Mouse (Mus musculus) CH12.LX (cell line): Measurements from ENCODE around the gene Mgat5. TPM values are rescaled to one million over a fixed set of nuclear protein-coding genes. Genes with fewer than 3 reads are reported as not detected.

Experiments
- DNase-seq: peaks from one replicate; pipeline ENCODE4 v3.0.0-alpha.2; 2013; ENCODE audit errors: extremely low read depth
- H3K27ac ChIP-seq: 2 replicates; pipeline ENCODE4 v1.5.1; 2012; ENCODE audit warnings: low read depth, mild to moderate bottlenecking, control low read depth, moderate library complexity; ENCODE audit not compliant: insufficient read depth
- H3K27me3 ChIP-seq: replicated peaks from 2 replicates; pipeline ENCODE3; 2012; ENCODE audit warnings: inconsistent platforms
- H3K36me3 ChIP-seq, 2 experiments: replicated peaks in 1 of 2; 2 replicates each; pipeline versions ENCODE3 to v1.6.1; 2012; ENCODE audit warnings: inconsistent platforms in 1 of 2, low read length in 1 of 2, mild to moderate bottlenecking in 1 of 2, mixed read lengths in 1 of 2, moderate library complexity in 1 of 2; ENCODE audit not compliant: control insufficient read depth in 1 of 2, insufficient read depth in 1 of 2
- H3K4me1 ChIP-seq, 2 experiments: 2 replicates each; pipeline ENCODE4 v1.6.1; 2012; ENCODE audit warnings: inconsistent platforms in 1 of 2, moderate library complexity in 1 of 2; ENCODE audit not compliant: insufficient read depth in 2 of 2, control insufficient read depth in 1 of 2
- H3K4me2 ChIP-seq: 2 replicates; pipeline ENCODE4 v1.6.1; 2012; ENCODE audit warnings: low read depth, mild to moderate bottlenecking, control low read depth; ENCODE audit not compliant: poor library complexity, insufficient read depth, severe bottlenecking
- H3K4me3 ChIP-seq, 3 experiments: fragments of 150-350 bp in 1 of 3; sonication (generic) in 1 of 3; replicated peaks in 1 of 3; 2 replicates each; pipeline versions ENCODE3 to v1.5.1; 2011 to 2012; ENCODE audit warnings: low read depth in 2 of 3, low read length in 2 of 3, mild to moderate bottlenecking in 2 of 3, moderate library complexity in 2 of 3, control low read depth in 1 of 3, improper control_type of control experiment in 1 of 3, inconsistent platforms in 1 of 3, mixed read lengths in 1 of 3; ENCODE audit not compliant: poor library complexity in 1 of 3
- H3K79me2 ChIP-seq: replicated peaks from 2 replicates; pipeline ENCODE4 v1.6.1; 2012; ENCODE audit warnings: mild to moderate bottlenecking, moderate library complexity; ENCODE audit not compliant: control insufficient read depth, poor library complexity, insufficient read depth, severe bottlenecking; ENCODE audit errors: extremely low read depth
- H3K9ac ChIP-seq: 2 replicates; pipeline ENCODE4 v1.6.1; 2012; ENCODE audit warnings: low read depth, mild to moderate bottlenecking, control low read depth, moderate library complexity; ENCODE audit not compliant: insufficient read depth
- H3K9me3 ChIP-seq: replicated peaks from 2 replicates; pipeline ENCODE3; 2012; ENCODE audit warnings: low read length, inconsistent platforms, mixed read lengths
- BHLHE40 ChIP-seq: IDR thresholded peaks from 2 replicates; pipeline ENCODE4 v1.6.1; 2011; ENCODE audit warnings: mild to moderate bottlenecking, low read depth, low read length, improper control_type of control experiment
- GABPA ChIP-seq: IDR thresholded peaks from 2 replicates; pipeline ENCODE4 v1.6.1; 2012; ENCODE audit warnings: low read depth, low read length, improper control_type of control experiment, inconsistent platforms; ENCODE audit not compliant: insufficient replicate concordance
- HCFC1 ChIP-seq: IDR thresholded peaks from 2 replicates; pipeline ENCODE4 v1.6.1; 2012; ENCODE audit warnings: low read depth, mild to moderate bottlenecking, inconsistent platforms, low read length, improper control_type of control experiment
- JUN ChIP-seq: IDR thresholded peaks from 2 replicates; pipeline ENCODE4 v1.6.1; 2011; ENCODE audit warnings: low read depth, mild to moderate bottlenecking, low read length, improper control_type of control experiment, moderate library complexity; ENCODE audit not compliant: insufficient read depth
- MAFK ChIP-seq: IDR thresholded peaks from 2 replicates; pipeline ENCODE4 v1.6.1; 2011; ENCODE audit warnings: low read length, improper control_type of control experiment; ENCODE audit not compliant: insufficient replicate concordance
- MAX ChIP-seq: IDR thresholded peaks from 2 replicates; pipeline ENCODE4 v1.6.1; 2011; ENCODE audit warnings: low read length, improper control_type of control experiment
- MAZ ChIP-seq: IDR thresholded peaks from 2 replicates; pipeline ENCODE4 v1.6.1; 2012; ENCODE audit warnings: low read depth, mild to moderate bottlenecking, inconsistent platforms, low read length, improper control_type of control experiment, moderate library complexity
- MXI1 ChIP-seq: IDR thresholded peaks from 2 replicates; pipeline ENCODE4 v1.6.1; 2011; ENCODE audit warnings: mild to moderate bottlenecking, low read depth, low read length, improper control_type of control experiment
- MYC ChIP-seq: IDR thresholded peaks from 2 replicates; pipeline ENCODE4 v1.6.1; 2011; ENCODE audit warnings: low read depth, mild to moderate bottlenecking, improper control_type of control experiment, low read length
- POLR2A ChIP-seq: IDR thresholded peaks from 2 replicates; pipeline ENCODE4 v1.6.1; 2011; ENCODE audit warnings: low read depth, mild to moderate bottlenecking, improper control_type of control experiment, low read length
- UBTF ChIP-seq: IDR thresholded peaks from 2 replicates; pipeline ENCODE4 v1.6.1; 2012; ENCODE audit warnings: low read depth, mild to moderate bottlenecking, inconsistent platforms, low read length, improper control_type of control experiment, moderate library complexity
- USF1 ChIP-seq: IDR thresholded peaks from 2 replicates; pipeline ENCODE4 v1.6.1; 2014; ENCODE audit warnings: low read depth, mild to moderate bottlenecking, inconsistent platforms, low read length, improper control_type of control experiment
- USF2 ChIP-seq: conservative IDR thresholded peaks from 2 replicates; pipeline ENCODE4 v1.6.1; 2011; ENCODE audit warnings: low read depth, low read length, improper control_type of control experiment
- ZC3H11A ChIP-seq: IDR thresholded peaks from 2 replicates; pipeline ENCODE4 v1.6.1; 2012; ENCODE audit warnings: low read depth, mild to moderate bottlenecking, inconsistent platforms, low read length, improper control_type of control experiment
- ZKSCAN1 ChIP-seq: IDR thresholded peaks from 2 replicates; pipeline ENCODE4 v1.6.1; 2012; ENCODE audit warnings: low read depth, inconsistent platforms, low read length, improper control_type of control experiment, borderline replicate concordance
- dilution Hi-C: fragments of 300-500 bp; cut with MboI; formaldehyde crosslinking; loops from 2 replicates; pipeline ENCODE4 v1.14.3; 2020; ENCODE audit warnings: low sequenced_read_pairs; ENCODE audit not compliant: extremely low pct_unique_long_range_greater_than_20kb, extremely low pct_ligation_motif_present
- in situ Hi-C: fragments of 300-500 bp; cut with MboI; formaldehyde crosslinking; loops from 3 replicates; pipeline ENCODE4 v1.14.3; 2019; ENCODE audit warnings: low sequenced_read_pairs, low pct_ligation_motif_present, low pct_unique_long_range_greater_than_20kb, mixed read lengths
- polyA plus RNA-seq: library from polyadenylated mRNA; unstranded; fragments of >175 nt; gene quantifications from 2 replicates; pipeline ENCODE4 v1.2.1, GENCODE M21; 2012; ENCODE audit warnings: low read depth; ENCODE audit not compliant: insufficient read length
- total RNA-seq, 2 experiments: library from RNA; depleted of rRNA; stranded (reverse); fragments of 300-350 nt in 1 of 2; fragments of >200 nt in 1 of 2; gene quantifications; 2 replicates each; pipeline ENCODE4 v1.2.3; 2012 to 2014

Gene Mgat5
- total and polyA plus RNA-seq, 3 experiments: 5.9 to 8.8 (median 6.6) TPM

GRCm38 (mm10) chr1:127242151-127242887 lies 37.5 kb downstream of the Mgat5 start:
- Histone ChIP-seq H3K36me3 (peaks cover 0 to 12% of the 10 kb centered on the region in 2 experiments), H3K27ac (no peak overlapping the region), H3K4me1 (peaks cover 4 to 47% of the 10 kb centered on the region in 2 experiments; a peak in 3 of 4 replicates), H3K9me3 (peaks cover 2% of the 10 kb centered on the region), H3K9ac (no peak overlapping the region), H3K4me3 (no peak overlapping the region), H3K27me3 (no peaks in the 10 kb centered on the region), H3K4me2 (no peak overlapping the region), H3K79me2 (no peaks in the 10 kb centered on the region)
- in situ Hi-C loops: no loop called here
- dilution Hi-C loops: no loop called here
- TF ChIP-seq USF1: no peak
- TF ChIP-seq MAX: no peak
- no peak for TF ChIP-seq HCFC1
- TF ChIP-seq ZKSCAN1: no peak
- TF ChIP-seq MAZ: no peak
- no peak for TF ChIP-seq POLR2A
- TF ChIP-seq MAFK: no peak
- TF ChIP-seq GABPA: no peak
- TF ChIP-seq USF2: no peak
- no peak for DNase-seq

- Histone ChIP-seq H3K27me3 (no peaks in the 10 kb centered on the region), H3K9me3 (peaks cover 2% of the 10 kb centered on the region), H3K36me3 (peaks cover 0 to 12% of the 10 kb centered on the region in 2 experiments), H3K4me2 (no peak overlapping the region), H3K4me3 (no peak overlapping the region), H3K4me1 (peaks cover 4 to 42% of the 10 kb centered on the region in 2 experiments; a peak in 3 of 4 replicates), H3K9ac (no peak overlapping the region), H3K79me2 (no peaks in the 10 kb centered on the region), H3K27ac (no peak overlapping the region)
- dilution Hi-C loops (no loop called here), in situ Hi-C loops (no loop called here)
- TF ChIP-seq USF1: no peak
- no peak for TF ChIP-seq ZC3H11A
- TF ChIP-seq UBTF: no peak
- TF ChIP-seq MYC: no peak
- TF ChIP-seq JUN: no peak
- TF ChIP-seq BHLHE40: no peak
- TF ChIP-seq MXI1: no peak
- TF ChIP-seq MAFK: no peak
- no peak for TF ChIP-seq MAX
- DNase-seq: no peak
Observed at GRCm38 (mm10) chr1:127242888-127243588, 38.2 kb downstream of the Mgat5 start.
